Mouse (Mus musculus): ENCODE data around the gene Slc25a51.

Gene Slc25a51

DNA sequence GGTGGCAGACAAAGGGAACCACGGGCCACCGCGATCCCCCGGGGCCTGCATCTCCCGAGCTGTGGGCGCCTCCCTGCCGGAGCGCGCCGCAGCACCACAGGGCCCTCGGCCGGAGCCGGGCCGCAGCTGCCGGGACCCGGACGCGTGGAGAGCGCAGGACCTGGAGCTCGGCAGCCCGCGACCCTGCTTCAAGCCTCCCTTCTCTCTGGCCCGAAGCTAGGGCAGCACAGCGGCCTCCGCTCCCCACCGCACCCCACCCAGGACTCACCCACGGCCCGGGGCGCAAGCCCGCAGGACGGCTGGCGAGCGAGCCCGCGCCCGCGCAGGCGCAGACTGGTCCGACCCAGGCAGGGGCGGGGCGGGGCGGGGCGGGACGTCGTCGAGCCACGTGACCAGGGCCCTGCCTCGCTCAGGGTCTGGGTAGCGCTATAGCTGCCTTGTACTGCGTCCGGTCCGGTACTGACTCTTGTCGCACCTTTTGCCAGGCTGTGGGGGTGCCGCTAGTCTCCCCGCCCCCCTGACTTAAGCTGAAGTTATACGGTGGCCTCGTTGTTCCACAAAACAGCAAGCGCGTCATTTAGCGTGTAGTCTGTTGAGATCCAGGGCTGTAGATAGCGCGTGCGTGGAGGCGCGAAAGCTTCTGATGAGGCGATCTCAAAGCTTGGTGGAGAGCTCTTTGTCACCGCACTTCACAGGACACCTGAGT lies at the start of gene Slc25a51:
TSS of gene Slc25a51 (minus strand) at position 340 of the 706 bp plus-strand sequence.
- DNase-seq = peak; percentile 89 to 92

DNA sequence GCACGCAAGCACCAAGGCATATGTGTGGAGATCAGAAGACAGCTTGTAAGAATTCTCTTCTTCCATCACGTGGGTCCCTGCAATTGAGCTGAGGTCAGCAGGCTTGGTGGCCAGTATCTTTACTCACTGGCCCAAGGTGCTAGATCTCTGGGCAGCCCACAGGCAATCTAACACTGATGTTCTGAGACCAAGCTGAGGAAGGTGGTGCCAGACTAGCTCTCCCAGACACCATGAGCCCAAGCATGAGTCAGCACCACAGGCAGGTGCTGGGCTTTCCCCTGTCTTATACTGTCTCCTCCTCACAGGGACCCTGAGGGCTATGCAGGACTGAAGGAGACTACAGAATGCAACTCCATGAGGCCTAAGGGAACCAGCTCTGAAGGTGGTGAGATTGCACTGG lies 49.0 kb upstream of the Slc25a51 start:
- DNase-seq = no peak

DNA sequence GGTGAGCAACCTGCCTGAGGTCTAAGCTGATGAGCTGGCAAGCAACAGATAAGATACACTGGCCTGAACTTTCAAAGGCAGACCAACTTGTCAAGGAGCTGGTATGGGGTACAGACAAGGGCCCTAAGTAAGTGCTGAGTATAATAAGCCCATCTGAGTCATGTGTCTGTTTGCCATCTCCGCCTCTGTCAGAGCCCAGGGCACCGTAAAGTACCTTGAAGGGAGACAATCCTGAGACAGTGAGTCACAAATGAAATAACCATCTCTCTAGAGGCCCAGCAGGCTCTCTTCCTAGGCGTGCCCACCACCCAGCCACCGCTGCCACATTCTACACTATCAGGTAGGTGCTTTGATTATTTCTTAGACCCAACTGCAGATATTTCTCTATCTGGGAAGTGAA lies 46.4 kb upstream of the Slc25a51 start:
- DNase-seq = no peak

DNA sequence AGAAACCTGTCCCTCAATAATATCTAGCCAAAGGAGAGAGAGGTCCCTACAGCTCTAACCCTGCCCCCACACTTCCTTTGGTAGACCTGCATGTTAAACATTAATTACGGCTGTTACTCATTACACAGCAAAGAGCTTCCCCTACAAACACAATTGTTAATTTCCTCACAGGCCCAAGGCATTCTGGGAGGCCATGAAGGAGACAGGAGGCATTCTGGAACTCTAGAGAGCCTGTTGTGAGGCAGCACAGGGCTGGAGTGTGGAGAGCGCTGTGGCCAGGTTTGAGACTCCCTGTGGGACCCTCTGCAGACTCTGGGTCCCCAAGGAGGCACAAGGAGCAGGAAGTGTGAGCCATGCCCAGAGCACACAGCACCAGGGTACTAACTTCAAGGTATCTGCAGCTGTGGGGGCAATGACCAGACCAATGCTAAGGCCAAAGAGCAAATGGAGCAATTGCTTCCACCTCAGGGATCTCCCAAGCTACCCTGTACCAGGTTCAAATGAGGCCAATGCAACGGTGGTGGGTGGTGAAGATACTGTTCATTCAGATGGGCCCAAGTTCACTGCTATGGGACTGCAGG lies 44.8 kb upstream of the Slc25a51 start:
- DNase-seq = no peak

DNA sequence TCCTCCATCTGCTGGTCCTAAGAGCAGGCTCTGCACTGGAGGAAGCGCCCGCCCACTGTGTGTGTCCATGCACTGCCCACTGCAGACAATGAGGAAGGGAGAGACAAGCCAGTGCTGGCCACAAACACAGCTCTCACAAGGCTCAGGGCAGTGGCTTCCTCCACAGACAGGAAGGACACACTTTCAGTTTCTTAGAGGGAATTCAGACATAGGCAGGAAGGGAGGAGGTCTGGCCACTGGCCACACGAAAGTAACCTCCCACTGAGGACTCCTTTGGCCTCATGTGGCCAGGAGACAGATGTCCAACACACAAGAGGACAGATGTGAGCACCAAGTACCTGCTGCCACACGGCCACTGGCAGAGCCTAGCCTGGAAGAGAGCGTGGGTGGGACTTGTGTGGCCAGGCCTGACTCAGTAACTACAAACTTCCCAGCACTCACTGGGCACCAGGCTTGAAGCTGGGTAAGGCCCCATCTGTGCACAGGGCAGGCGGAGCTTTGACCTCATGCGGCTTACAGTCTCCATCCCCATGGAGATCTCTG lies 44.1 kb upstream of the Slc25a51 start:
- no peak for DNase-seq

DNA sequence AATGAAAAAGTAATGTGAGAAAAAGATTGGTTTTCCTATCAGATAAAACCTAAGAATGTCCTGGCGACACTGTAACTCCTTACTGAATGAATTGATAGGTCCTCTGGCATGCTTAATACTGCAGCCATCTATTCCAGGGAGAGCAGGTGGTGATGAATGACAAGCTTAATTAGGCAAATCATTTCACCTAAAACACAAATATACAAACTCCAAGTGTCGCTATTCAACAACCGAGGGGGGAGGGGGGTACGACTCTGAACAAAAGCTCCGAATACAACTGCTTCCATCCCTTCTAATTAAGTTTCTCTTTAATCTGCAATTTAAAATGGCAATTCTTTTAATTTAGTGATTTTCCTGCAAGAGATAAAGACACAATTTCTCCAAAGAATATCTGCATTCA lies 40.4 kb upstream of the Slc25a51 start:
- DNase-seq = no peak

DNA sequence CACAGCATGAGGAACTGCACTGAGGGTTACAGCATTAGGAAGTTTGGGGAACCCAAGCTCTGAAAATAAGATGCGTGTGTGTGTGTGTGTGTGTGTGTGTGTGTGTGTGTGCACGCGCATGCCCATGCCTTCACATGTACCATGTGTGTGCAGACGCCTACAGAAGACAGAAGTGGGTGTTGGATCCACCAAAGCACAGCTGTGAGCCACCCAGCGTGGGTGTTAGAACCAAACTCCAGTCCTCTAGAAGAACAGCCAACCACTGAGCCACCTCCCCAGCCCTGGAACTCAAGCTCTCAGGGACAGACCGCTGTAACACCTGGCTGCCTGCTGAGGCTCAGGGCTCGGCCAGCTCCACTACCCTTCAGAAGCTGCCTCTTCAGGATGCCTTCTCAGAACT lies 39.9 kb upstream of the Slc25a51 start:
- DNase-seq = no peak

DNA sequence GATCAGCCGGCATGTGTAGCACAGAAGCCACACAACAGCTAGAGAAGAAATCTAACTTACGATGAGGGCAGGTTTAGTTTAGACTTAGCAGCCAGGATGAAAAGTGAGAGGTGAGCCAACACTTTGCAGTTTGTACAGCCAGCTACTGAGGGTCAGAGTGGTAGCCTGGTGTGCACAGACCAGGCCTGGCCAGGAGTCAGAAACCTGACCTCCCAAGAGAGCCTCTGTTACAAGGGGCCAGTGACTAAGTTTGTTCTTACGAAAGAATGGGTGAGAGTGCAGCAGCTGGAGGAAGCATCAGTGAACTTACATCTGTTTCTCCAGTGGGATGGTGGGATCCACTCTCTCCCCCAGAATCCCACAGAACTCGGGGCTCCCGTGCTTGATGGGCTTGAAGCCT lies 38.6 kb upstream of the Slc25a51 start:
- no peak for DNase-seq

DNA sequence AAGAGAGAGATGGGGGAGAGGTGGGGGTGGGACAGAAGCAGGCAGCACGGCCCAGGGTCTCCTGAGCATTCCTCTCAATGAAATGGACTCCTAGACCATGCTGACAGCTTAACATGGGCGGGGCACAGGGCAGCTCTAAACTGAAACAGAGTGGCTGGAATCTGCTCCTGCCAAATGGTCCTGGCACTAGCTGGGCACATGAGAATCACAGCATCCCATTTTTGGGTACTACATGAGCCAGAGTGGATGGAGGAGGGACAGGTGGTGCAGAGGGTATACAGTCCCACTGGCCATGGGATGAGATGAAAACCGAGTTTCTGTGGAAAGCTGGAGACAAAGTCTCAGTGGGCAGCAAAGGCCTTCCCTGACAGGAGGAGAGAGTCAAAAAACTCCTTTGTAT lies 36.7 kb upstream of the Slc25a51 start:
- peak; percentile 47 to 73 for DNase-seq

DNA sequence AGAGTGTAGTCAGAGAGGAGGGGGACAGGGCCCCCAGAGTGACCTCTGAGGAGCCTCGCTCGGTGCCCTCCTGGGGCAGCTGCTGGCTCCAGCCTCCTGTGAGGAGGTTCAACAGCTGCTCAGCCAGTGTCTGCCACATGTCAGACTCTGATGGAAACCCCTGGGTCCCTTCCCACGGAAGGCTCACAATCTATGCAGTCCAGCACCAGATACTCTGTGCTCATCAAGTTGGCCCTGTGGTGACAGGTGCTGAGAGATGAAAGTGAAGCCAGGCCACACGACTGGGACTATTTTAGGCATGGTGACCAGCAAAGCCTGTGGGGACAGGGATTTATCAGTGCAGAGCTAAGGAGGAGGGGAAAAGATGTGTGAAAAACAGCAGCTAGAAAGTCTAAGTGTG lies 36.2 kb upstream of the Slc25a51 start:
- DNase-seq = no peak

DNA sequence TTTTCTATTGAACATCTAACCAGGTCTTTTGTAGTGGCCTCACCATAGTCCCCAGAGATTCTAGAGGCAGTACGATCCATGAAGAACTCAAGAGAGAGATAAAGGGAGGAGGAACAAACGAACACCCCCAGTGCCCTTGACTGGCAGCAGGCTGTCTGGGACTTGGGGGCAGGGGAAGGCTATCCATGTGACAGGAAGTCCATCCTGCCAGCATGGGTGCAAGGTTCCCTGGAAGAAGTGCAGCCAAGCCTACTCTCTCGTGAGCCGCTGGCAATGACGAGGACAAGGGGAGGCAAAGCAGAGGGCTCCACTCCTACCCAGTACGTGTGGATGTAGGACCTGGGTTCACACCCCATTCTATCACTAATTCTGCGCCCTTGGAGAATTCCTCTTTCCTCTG lies 35.1 kb upstream of the Slc25a51 start:
- DNase-seq = no peak

DNA sequence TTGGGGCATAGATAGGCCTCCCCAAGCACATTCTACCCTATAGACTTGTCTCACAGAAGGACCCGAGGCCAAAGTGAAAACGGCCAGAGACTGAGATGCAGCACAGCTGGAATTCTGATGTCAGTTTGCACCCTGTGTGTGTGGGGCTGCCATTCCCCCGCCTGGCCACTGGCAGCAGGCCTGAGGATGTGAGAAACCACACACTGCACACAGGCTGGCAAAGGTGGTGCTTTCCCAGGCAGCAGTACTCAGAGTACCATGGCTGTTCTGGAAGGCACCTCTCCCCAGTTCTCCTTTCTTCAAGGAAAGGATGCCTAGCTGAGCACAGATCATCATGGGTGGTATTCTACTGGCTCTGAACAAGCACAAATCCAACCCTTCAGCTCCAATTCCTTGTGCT lies 33.7 kb upstream of the Slc25a51 start:
- no peak for DNase-seq

DNA sequence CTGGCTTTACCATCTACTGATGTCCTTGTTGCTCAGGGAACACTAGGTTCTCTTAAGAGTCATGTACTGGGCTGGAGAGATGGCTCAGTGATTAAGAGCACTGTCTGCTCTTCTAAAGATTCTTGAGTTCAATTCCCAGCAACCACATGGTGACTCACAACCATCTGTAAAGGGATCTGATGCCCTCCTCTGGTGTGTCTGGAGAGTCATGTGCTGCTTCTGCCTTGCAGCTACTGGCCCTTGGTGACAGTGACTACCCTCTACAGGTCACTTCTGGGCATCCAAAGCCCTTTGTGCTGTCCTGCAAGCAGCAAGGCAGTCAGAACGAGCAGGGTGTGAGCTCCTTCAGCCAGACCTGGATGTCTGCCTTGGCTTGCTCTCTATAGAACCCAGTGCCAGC lies 33.2 kb upstream of the Slc25a51 start:
- DNase-seq = no peak

DNA sequence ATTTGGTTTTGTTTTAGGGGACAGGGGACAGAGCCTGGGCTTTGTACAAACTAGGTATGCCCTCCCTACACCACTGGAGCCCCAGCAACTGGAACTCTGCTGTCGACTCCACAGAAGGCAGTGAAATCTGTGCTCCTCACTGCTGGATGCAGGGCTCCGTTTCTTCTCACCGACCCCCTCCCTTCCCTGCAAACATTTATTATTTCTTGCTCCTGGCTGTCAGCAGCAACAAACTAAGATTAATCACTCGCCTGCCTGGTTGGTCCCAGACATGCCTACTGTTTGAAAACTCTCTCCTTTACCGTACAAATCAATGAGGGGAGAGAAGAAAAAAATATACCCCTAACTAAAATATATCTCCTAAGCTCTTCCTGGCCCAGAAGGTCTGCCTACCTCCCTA lies 30.7 kb upstream of the Slc25a51 start:
- DNase-seq = no peak

DNA sequence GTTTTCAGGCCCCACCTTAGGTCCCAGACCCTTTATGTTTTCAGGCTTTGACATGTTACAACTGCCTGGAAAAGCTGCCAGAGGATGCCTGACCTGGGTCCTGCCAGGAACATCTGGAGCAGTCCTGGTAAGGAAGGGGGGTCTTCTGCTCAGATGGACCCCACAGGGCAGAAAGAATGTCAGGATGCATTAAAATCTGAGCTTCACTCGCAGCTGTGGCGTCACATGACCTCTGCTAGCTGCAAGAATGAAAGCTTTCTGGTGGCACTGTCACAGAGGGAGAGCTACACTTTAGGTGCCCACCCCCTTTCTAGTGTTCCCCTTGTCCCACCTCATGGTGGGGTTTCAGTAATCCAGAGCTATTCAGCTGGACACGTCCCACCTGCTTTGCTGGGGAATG lies 28.4 kb upstream of the Slc25a51 start:
- no peak for DNase-seq

DNA sequence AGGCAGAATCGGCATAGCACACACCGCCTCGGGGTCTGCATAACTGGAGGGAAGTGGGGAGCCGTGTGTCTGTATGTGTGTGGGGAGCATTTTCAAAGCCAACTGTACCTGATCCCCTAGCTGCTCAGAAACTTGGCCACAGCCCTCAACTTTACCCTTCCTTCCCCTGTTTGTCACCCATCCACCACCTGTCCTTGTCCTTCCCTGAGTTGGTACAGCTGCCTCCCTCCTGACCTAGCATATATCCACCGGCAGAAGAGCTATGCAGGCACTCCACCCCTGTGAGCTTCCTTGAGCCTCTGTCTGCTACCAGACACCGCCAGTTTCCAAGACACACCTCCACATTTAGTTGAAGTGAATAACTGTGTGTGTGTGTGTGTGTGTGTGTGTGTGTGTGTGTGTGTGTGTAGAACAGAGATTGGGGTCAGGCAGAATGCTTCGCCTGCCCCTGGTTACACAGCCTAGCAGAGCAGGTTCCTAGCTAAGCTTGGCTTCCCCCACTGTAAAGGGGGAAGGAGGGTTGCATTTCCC lies 27.9 kb upstream of the Slc25a51 start:
- DNase-seq = no peak

DNA sequence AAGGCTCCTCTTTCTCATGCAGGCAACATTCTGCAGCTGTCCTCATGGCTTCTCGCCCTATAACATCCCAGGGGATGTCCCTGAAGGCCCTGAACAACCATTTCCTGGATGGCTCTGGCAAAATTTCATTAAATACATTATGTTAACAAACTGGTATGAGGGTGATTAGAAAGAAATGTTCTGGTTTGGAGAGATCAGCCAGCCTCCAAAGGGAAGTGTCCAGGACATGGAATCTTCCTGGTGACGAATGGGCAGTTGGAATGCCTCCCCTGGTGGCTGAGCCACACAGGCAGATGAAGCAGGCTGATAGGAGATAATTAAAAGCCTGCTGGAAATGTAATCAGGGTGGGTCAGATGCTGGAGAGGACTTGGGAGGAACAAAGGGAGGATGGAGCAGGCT lies 27.3 kb upstream of the Slc25a51 start:
- DNase-seq = peak; percentile 59 to 77

DNA sequence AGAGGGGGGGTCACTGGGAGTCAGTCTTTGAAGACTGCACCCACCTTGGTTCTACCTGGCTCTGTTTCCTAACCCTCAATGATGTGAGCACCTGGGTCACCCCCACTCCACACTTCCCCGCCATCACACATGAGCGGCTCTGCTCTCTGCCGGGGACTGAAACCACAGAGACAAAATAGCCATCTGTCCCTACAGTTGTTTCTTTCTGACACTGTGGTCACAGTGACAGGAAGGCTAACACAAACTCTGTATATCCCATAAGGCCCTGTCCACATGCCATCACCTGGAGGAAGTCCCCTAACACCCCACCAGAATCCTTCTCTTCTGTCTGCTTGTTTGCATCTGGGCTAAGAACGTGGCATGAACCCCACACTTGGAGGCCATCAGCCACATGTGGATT lies 26.1 kb upstream of the Slc25a51 start:
- DNase-seq = no peak

DNA sequence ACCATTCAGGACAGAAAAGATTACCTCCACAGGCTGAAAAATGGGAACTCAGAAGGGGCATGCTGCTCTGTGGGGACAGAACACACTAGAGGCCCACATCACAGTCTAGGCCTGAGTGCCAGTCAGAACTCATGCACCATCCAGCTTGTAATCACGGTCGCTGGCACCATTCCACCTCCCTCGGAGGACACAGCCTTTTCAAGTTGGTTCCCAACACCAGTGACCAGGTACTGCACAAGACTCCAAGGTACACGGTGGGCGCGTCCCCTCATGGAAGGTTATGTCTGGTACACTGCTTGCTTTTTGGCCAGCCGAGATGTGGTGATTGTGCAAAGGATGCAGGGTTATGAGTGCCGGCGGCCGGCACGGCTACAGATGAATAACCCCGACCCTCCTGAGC lies 25.5 kb upstream of the Slc25a51 start:
- peak; percentile 74 for DNase-seq

DNA sequence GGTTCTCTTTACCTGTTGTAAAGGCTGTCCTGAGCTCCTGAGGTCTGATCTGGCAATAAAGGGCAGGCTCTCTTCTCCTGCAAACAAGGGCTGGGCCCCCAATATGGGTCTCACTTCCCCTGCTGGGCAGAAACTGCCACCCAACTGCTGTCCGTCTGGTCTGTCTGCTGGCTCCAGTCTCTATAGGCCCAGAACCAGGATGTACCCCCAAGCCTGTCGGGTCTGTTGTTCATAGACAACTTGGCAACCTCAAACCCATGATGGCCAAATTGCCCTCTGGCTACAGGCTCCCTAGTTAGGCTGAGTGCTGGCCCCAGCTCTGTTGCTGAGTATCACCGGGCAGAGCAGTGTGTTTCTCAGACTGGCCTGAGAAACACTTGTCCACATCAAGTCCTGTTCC lies 23.2 kb upstream of the Slc25a51 start:
- peak; percentile 68 to 84 for DNase-seq

DNA sequence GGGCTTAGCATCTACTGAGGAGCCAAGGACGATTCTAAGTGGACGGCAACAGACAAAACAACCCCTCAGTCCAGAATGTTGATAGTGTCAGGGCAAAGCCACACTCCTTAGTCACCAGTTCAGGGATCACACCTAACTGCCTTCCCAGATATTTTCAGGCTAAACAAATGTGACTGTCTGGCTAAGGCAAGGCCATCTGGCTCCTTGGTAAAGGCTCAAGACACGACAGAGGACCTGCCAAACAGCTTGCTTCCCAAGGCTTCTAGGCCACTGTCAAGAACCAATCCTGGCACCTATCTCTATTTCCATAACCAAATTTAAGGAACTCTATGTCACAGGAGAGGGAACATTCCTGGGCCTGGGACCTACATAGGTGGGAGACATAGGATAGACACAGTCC lies 22.8 kb upstream of the Slc25a51 start:
- peak; percentile 76 to 82 for DNase-seq

DNA sequence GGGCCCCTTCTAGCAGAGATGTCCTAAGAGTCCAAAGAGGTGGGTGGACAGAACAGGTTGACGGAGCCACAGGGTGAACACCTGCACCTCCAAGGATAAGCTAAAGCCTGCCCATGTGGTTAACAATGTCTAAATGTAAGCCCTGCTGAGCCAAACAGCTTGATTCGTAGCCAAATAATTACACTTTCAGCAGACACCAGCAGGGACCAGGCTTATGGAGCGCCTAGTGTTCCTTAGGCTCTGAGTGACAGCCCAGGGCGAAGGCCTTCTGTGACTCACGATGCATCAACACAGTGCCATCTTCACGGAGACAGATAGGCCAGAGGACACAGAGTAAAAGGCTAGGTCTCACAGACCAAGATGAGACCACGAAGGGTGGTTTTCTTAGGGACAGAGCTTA lies 20.9 kb upstream of the Slc25a51 start:
- DNase-seq = peak; percentile 61 to 65

DNA sequence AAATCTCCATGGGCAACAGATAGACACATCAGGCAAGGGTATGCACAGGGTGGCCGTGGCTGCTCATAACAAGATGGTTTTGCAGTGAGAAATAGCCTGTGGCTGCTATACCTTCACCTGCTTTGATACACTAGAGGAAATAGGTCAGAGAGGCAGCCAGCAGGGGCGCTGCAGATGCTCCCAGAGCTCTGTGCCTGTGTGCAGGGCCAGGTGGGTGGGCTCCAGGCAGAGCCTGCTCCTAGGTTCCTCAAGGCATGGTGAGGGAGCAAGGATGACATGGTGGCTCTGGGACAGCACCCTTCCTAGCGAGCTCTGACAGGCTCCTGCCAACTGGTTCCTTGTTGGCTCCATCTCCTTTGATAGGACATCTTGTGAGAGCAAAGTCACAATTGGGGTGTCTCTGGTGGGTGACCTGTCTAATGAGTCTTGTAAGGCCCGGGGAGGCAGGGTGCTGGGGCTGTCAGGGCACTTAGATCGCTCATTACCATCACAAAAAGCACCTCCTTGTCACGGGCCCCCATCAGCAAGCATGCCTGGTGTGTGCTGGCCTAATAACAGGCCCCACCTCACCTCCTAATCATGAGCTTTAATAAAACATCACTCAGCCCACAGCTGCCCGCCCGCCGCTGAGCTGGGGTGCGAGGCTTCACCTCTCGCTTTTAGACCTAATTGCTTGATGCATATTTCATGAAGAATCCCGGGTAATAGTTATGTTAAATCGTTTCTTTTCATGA lies 18.3 kb upstream of the Slc25a51 start:
- peak; percentile 62 to 63 for DNase-seq

DNA sequence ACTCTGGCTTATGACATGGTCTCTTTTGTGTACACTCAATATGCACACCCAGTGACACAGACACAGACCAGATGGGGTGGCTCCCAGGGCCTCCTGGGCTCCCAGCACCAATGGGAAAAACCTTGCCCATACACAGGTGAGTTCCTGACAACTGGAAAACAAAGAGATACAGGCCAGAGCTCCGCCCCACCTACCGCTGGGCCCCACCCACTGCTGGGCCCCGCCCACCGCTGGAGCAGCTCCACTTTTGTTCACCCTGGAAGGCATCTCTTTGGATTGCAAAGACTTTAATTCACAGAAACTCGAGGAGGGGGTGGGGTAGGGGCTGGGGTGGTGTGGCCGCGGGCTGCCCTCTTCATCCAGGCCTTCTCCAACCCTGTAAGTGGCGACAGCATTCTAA lies 14.8 kb upstream of the Slc25a51 start:
- no peak for DNase-seq
